Mouse (Mus musculus) cerebellum, adult (tissue): ENCODE data around the gene Trim27.

Experiments
- ATAC-seq: cut with Nextera tagmentation; 2 replicates; pipeline ENCODE4 v1.9.2; 2017; ENCODE audit warnings: mild to moderate bottlenecking, moderate library complexity, mixed read lengths; ENCODE audit not compliant: insufficient number of reproducible peaks, low FRiP score, low TSS enrichment

The Trim27 gene

DNA sequence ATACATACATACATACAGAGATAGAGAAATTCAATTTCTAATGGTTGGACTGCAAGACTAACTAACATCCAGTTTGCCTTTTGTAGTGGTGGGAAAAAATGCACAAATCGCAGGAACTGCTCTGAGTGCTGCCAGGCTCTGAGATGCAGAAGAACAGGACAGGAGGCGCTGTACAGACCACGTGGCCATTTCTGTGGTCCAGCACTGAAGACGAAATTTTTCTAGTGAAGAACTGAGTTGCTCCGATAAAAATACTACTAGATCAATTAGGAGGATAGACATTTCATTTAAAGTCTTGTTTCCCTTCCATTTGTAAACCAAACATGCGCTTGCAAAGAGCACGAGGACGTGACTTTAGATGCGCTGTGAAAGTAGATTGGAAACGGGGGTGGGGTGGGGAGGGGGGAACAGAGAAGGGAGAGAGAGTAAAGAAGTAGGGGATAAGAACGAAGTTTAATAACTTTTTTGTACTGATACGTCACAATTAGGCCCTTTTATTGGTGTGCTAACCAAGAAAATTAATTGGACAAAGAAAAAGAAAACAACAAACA, 7.6 kb upstream of the Trim27 start:
- ATAC-seq: no peak

DNA sequence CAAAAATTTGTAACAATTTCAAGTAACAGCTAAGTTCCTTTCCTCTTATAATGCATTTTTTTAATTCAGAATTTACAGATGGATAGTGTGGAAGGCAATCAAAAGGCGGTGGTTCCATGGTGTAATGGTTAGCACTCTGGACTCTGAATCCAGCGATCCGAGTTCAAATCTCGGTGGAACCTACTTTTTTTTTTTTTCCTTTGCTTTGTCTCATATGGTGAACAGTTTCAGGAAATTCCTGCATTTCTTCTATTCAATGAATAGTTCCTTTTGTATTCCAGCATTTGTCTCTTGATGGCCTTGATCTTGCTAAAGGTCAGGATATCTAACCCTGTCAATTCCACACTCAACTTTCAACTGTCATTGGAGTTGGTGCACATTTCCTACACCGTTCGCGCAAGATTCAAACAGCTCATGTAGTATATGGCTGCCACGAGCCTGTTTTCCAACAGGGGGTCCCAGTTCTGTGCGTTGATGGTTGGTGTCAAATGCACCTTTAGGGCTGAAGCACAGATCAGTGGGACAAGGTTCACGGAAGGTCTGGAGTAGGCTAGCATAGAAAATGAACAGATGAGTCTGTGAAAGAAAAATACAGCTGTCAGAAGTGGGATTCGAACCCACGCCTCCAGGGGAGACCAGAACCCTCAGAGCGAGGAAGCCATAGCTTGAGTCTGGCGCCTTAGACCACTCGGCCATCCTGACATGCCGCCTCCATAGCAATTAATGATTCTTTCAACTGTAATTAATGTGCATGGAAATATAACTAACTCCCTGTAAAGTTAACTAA, 6.8 kb upstream of the Trim27 start:
- peak; percentile 31; the same call in 1 of the 2 replicates for ATAC-seq

DNA sequence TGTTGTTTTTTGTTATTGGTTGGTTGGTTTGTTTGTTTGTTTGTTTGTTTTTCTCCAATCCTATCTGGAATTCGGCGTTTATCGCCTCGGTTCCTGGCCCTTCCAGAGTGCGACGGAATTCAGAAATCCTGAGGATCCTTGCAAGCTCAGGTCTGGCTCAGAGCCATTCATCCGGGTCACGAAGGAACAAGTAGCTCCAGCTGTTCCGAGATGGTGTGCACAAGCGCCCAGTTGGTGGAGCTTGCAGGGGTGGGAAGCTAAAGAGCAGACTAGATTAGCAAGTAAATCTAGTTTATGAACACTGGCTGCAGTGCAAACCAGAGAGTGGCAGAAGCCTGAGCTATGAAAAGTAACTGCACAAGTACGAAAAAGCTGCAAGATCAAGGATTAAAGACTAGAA, 6.2 kb upstream of the Trim27 start:
- no peak for ATAC-seq

DNA sequence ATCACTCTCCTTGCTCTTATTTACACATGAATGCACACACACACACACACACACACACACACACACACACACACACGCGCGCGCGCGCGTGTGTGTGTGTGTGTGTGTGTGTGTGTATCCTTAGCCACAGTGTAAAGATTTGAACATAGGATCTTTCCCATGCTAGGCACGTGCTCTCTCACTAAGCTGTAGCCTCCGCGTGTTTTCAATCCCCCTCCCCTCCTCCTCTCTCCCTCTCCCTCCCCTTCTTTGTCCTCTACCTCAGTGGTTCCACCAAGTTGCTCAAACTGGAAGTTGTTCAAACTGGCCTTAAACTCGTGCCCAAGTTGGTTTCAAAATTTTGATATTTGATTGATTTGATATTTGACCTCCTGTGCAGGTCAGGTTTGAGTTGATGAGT, 2.5 kb upstream of the Trim27 start:
- ATAC-seq: no peak

DNA sequence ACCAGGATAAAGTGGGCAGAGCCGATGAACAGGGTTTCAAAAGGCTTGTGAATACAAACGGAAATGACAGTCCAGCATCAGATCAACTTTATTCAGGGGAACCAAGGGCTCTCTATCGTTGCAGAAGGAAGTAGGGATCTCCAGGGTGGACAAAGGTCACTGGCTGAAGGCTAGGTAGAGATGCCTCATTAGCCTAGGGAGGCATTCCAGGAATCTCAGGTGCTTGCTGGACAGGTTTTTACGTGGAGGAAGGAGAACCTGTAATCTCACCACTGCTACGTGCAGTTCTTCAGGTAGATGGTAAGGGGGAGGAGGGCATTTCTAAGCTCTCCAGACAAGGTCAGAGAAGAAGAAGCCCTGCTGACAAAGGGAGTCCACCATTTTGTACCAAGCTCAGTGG, 1.6 kb upstream of the Trim27 start:
- ATAC-seq: no peak

DNA sequence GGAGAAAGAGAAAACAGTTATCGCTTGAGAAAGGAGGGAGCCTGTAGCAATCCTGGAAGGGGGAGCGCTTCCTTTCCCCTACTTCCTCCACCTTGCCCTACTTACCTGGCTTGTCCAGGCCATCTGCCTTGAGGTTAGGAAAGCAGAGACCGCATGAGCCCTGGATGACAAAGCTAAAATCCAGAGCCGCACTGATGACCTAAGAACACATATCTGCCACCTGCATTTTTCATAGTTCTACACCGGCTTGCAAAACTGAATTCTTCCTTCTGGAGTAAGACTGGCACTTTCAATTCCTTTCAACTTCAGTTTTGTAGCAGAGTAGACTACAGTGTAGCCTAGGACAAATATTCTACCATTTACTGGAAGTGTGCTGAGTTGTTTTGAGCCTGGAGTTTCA, 881 bp upstream of the Trim27 start:
- no peak for ATAC-seq

DNA sequence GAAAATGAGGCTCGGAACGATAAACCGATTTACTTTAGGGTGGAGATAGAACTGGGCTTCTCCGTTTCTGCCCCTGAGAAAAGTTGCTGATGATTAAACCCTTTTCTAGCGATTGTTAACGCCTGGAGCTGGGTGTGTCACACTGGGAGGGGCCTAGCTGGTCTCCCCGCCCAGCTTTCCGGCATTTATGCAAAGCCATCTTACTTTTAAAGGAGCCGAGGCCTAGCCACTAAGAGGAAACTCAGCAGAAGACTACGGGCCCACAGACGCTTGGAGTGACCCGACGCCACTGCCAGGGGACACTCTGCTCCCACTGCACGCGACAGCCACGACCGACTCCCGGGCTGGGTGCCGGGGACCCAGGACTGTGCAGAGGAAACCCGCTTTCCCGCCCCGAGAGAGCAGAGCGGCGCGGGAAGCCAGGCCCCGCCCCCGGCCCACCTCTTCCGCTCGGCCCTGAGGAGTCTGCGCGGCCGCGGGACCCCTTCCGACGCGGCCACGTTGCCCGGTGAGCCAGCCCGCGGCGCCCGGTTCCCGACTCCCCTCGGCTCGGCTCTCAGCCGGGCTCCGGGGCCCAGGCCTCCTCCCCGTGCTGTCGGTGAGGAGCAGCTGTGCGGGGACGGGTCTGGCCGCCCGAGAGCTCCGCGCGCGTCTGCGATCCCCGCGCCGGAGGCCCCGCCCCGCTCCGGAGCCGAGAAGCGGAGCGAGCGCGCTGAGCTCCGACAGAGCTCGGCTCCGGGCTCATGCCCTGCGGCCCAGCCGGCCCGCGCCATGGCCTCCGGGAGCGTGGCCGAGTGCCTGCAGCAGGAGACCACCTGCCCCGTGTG, 692 bp downstream of the Trim27 start:
- ATAC-seq: peak; percentile 90

DNA sequence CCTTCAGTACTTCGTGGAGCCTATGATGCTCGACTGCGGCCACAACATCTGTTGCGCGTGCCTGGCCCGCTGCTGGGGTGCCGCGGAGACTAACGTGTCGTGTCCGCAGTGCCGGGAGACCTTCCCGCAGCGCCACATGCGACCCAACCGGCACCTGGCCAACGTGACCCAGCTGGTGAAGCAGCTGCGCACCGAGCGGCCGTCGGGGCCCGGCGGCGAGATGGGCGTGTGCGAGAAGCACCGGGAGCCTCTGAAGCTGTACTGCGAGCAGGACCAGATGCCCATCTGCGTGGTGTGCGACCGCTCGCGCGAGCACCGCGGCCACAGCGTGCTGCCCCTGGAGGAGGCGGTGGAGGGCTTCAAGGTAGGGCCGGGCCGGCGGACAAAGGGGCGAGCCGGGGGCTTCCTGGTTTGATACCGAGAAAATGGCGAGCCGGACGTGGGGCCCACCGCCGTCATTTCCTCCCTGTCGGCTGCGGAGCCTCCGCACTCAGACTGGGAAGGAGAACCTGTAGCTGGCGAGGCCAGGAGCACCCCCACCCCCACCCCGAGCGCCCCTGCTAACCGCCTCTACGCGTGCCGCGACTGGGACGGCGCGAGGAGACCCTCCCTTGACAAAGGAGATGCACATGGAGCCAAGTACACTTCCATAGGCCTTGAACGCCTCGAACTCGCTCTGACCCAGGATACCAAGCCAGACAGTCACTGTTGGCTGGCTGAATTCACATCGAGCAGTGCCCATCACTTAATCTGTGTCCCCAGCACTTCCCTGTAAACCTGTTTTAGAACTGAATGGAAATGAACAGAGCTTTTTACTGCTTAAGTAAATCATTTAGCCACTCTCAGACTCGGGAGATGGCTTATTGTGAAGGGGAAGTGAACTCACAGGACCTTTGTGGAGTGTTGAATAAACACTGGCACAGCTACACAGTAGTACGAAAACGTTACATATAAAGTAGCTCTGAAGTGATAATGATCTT, 1.6 kb downstream of the Trim27 start:
- peak; percentile 23; the same call in 1 of the 2 replicates for ATAC-seq

DNA sequence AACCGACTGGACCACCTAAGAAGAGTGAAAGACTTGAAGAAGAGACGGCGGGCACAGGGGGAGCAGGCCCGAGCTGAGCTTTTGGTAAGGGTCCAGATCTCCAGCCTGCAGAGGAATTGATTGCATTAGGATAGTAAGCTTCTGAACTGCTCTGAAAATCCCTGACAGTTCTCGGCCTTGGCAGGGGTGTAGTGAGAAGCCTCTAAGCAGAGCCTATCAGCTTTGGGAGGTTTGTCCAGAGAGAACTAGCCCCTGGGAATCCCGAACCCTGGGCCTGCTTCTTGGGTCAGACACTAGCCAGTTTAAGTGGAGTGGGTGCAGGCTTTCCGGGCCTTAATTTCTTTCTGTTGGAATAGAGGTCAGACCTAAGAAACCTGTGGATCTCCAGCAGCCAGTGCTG, 2.8 kb downstream of the Trim27 start:
- ATAC-seq: no peak

DNA sequence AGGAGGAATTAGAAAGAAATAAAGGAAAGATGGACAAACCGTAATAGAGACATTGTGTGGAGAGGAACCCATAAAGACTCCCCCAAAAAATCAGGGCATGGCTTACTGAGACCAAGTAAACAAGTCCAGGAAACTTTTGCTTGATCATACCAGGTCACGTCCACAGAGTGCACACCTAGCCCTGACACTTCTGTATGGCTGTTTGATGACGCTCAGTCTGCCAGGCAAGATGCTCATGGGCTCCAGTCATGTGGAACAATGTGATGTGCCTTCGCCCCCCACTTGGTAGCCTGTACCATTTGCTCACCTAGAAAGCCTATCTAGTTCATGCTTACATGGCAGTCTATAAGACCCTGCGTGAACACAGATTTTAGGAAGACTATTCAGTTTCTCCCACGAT, 3.8 kb downstream of the Trim27 start:
- no peak for ATAC-seq

DNA sequence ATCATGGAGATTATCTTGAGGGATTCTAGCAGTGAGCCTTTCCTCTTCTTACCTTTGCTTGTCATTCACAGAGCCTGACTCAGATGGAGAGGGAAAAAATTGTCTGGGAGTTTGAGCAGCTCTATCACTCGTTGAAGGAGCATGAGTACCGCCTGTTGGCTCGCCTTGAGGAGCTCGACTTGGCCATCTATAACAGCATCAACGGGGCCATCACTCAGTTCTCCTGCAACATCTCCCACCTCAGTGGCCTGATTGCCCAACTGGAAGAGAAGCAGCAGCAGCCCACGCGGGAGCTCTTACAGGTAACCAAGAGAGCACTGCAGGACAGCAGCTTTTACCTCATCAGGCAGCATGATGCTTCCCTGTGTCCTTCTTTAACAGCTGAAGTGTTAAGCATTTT, 4.4 kb downstream of the Trim27 start:
- ATAC-seq: no peak

DNA sequence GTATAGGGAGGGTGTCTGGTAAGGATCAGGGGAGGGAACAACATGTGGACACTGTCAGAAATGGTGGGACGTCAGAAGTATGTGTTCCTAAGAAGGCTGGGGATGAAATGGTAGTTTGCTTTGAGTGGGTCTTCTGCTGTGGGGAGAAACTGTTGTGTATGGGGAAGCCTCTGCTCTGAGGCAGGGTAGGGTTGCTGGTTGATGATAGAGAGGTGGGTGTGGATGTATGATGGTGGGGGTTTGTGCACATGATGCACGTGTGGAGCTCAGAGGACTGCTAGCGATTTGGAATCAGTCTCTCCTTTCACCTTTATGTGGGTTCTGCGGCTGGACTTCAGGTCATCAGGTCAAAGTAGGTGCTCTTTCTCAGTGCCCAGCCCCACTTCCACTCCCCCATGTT, 6.3 kb downstream of the Trim27 start:
- no peak for ATAC-seq

DNA sequence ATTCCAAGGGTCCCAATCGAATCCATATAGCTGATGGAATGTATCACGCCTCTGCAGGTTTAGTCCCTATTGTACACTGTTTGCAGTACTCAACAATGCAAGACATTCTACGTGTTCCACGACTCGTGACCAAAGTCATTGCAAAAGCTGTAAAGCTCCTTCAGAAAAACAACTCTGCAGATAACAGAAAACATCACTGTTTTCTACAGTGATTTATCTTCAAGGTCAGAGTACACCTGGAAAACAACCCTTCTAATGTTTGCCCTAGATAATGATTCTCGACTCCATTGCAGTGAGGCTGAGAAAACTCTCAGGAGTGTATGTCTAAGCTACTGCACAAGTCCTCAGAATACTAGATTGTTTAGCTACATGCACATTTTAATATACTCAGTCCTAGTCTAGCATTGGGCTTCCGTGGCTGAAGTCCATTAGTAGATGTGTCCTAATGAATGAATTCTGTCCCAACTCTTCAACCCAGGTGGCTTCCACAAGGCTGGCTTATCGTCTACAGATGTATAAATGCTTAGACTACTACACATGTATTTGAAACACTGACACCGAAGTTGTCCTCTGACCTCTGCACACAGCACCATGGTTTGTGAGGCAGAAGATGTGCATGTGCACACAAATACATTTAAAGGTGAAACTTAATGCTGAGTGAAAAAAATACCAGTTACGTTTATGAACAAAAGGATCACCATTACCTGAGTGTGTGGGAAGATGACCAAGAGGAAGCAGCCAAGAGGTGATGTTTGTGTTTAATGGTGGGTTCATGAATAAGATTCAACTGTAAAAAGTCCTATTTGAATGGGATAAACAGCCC, 16.4 kb downstream of the Trim27 start:
- ATAC-seq: no peak

DNA sequence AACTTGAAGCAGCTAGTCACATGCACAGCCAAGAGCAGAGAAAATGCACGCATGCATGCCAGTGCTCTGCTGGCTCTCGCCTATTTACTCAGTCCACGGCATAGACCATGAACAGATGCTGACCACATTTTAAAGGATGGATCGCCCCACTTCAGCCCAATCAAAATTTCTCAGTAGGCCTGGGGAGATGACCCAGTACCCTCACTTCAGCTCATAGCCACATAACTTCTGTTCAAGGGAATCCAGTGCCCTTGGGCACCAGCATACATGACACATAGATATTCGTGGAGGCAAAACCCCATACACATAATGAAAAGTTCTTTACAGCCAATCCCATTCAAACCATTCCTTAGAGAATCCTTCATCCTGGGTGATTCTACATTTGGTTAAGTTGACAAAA, 18.5 kb downstream of the Trim27 start:
- no peak for ATAC-seq

DNA sequence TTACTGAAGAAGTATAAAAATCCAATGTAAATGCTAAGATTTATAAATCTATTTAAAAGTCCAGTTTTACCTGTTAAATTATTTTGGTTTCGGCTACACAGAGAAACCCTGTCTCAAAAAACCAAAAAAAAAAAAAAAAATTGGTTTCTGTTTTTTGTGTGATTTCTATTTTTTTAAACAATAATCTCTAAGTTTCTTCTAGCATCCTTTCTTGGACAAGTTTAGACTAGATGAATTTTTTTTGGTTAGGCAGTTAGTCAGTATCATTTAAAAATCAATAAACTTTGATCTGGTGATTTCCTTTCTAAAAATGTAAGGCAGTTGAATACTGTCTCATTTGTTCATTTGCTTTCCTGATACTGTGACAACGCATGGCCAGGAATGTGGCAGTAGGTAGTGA, 19.1 kb downstream of the Trim27 start:
- no peak for ATAC-seq

DNA sequence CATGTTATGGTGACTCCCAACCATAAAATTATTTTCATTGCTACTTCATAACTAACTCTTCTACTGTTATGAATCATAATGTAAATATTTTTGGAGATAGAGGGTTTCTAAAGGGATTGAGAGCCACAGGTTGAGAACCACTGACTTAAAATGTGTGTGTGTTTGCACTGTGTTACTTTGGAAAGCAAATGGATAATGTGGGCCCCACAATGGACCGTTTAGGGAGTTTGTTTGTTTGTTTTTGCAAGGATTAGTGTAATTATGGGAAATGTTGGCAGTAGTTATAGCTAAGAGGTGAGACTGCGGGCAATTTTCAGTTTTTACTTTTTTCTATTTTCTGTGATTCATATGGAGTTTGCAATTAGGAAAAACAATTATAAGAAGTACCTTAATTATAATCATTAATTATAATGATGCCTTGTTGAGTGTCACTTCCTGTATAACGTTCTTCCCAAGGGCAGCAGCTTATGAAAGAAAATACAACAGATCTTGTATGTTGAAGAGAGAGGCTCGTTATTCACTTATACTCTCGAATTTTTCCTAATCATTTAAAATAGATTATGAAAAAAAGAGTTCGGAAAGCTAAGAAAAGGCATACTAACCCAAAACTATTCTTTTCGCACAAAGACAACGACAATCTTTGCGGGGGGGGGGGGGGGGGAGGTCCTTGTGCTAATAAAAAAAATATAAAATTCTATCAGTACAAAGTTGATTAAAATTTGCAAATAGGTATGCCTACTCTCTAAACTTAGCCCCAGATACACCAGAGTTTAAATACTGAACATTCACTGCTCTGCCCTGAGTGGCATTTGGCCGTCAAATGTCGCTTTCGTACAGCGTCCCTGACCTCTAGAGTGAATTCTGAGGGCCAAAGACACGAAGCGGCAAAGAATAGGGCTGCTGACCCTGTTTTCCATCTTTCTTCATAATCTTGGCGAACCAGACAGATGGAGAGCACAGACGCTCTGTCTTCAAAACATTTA, 20.1 kb downstream of the Trim27 start:
- ATAC-seq: peak; percentile 56

DNA sequence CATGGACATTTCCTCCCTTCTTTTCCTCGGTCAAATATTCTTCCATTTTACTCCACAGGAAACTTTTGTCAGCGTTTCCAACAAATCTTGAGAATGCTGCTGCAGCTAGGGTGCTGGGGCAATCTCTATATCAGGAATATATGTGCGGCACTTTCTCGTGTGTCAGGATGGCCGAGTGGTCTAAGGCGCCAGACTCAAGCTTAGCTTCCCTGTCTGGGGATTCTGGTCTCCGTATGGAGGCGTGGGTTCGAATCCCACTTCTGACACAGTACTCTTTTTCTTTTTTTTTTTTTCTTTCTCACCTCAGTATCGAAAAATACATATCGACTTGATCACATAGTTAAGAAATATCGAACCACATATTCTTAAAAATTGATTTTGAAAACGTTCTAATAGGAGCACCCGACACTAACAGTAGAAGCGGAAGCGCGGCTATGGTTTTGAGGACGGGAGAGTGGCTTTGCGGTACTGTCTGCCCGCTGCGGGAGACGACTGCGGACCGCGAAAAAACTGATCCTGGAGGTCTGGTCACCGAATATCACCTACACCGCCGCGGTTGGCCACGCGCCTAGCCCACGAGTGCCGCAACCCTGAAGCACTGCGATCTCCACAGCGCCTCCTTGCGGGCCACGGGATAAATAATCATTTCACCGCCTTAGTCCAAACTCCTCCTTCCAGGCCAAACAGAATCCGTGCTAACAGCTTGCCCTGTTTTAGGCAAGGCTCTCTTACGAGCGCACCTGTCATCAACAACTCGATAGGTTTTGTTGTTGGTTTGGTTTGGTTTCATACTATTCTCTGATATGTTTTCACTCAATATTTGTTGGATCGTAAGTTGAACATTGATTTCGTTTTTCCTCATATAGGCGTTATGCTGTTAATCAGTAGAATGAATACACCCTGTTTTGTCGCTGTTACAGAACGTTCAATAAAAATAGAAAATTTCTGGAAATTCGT, 21.1 kb downstream of the Trim27 start:
- peak; percentile 91 for ATAC-seq
